Mouse (Mus musculus): ENCODE data around the gene Btnl9. TPM values are rescaled to one million over a fixed set of nuclear protein-coding genes. Genes with fewer than 3 reads are reported as not detected.

The Btnl9 gene
- total and polyA plus RNA-seq, 3 experiments: 0.03 TPM; not detected in 2

DNA sequence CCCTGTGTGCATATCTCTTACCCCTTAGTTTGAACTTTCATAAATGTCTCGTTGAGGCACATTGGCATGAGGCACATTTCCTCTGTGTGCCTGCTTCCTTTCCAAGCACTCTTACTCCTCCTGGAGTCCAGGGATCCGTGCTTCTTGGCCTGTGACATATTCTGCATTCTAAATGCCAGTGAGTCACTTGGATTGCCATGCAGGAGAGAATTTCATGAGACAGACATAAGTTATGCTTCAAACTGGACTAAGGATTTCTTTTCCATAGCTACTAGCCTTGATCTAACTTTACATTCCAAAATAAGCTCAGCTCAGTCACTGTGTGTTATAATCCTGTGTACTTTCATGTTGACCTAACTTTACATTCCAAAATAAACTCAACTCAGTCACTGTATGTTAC is 4.1 kb upstream of the Btnl9 start (continued):
- TF ChIP-seq NELFE (IDR thresholded peaks at IDR 0.05; ENCODE audit: low read depth, low read length): no peak

DNA sequence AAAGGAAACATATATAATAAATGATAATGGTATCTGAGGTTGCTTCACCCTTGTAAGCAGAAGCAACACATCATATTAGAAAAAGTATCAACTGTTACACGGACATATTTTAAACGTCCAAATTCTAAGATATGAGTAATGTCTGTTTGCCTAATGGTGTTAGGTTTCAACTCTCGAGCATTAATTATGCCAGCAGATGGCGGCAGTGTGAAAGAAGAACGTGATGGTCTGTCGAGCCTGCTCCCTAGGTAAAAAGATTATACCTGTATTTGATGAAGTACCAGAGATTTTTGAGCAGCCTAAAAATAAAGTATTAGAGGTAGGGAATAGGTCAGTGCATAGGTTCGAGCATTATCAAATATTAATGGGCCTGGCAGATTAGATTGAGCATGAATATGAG is 2.8 kb upstream of the Btnl9 start:
- Histone ChIP-seq H3K4me1 (ENCODE audit: control insufficient read depth in 1 of 2, insufficient read depth in 2 of 2, low read length in 2 of 2) (no peaks in the 10 kb centered on the region), H3K27ac (ENCODE audit: control insufficient read depth, low read depth, low read length) (no peak overlapping the region), H3K9ac (ENCODE audit: control insufficient read depth, low read depth, low read length, poor library complexity, severe bottlenecking) (no peak overlapping the region), H3K27me3 (ENCODE audit: control insufficient read depth in 1 of 2, insufficient read depth in 2 of 2, low read length in 2 of 2) (no peaks in the 10 kb centered on the region; a peak in 1 of 4 replicates), H3K79me2 (ENCODE audit: control insufficient read depth, insufficient read depth, low read length, poor library complexity) (no peaks in the 10 kb centered on the region), H3K4me3 (ENCODE audit: control insufficient read depth in 1 of 2, insufficient read depth in 1 of 2, low read depth in 2 of 2, low read length in 2 of 2) (no peak overlapping the region), H3K36me3 (ENCODE audit: control insufficient read depth in 1 of 2, insufficient read depth in 2 of 2, low read length in 2 of 2) (no peaks in the 10 kb centered on the region), H3K9me3 (replicated peaks; ENCODE audit: insufficient read depth, low read length) (no peaks in the 10 kb centered on the region)
- TF ChIP-seq GABPA (IDR thresholded peaks at IDR 0.05; ENCODE audit: low read depth, low read length): no peak
- no peak for TF ChIP-seq ETS1 (IDR thresholded peaks at IDR 0.05; ENCODE audit: low read depth, low read length)
- 0 out of 2 replicates have a peak, but pooled peaks have one; percentile 32 for TF ChIP-seq SIN3A (IDR thresholded peaks at IDR 0.05; ENCODE audit: low read length)
- no peak for TF ChIP-seq ZMIZ1 (IDR thresholded peaks at IDR 0.05; ENCODE audit: low read depth, low read length)
- TF ChIP-seq POLR2A (IDR thresholded peaks at IDR 0.05; ENCODE audit: control insufficient read depth in 1 of 2, insufficient read depth in 1 of 2, low read depth in 1 of 2, low read length in 2 of 2, poor library complexity in 1 of 2): no peak
- no peak for TF ChIP-seq BHLHE40 (IDR thresholded peaks at IDR 0.05; ENCODE audit: borderline replicate concordance, low read depth, low read length)
- no peak for TF ChIP-seq NRF1 (IDR thresholded peaks at IDR 0.05; ENCODE audit: insufficient read depth, low read depth, low read length, poor library complexity, severe bottlenecking)
- TF ChIP-seq MAX (IDR thresholded peaks at IDR 0.05; ENCODE audit: low read length): no peak
- no peak for TF ChIP-seq MYB (IDR thresholded peaks at IDR 0.05; ENCODE audit: low read depth, low read length)
- peak; percentile 97 for TF ChIP-seq RAD21 (IDR thresholded peaks at IDR 0.05; ENCODE audit: low read depth, low read length)
- TF ChIP-seq JUND (IDR thresholded peaks at IDR 0.05; ENCODE audit: low read depth, low read length): no peak
- TF ChIP-seq TCF12 (IDR thresholded peaks at IDR 0.05; ENCODE audit: low read depth, low read length): no peak
- TF ChIP-seq SMC3 (IDR thresholded peaks at IDR 0.05; ENCODE audit: low read depth, low read length): peak; percentile 100
- TF ChIP-seq MYC (IDR thresholded peaks at IDR 0.05; ENCODE audit: low read depth, low read length): no peak
- TF ChIP-seq E2F4 (IDR thresholded peaks at IDR 0.05; ENCODE audit: borderline replicate concordance, low read depth, low read length): no peak
- no peak for TF ChIP-seq UBTF (IDR thresholded peaks at IDR 0.05; ENCODE audit: borderline replicate concordance, insufficient read depth, low read depth, low read length)
- TF ChIP-seq GATA1 (IDR thresholded peaks at IDR 0.05; ENCODE audit: low read depth, low read length): 0 out of 2 replicates have a peak, but pooled peaks have one; percentile 5
- no peak for TF ChIP-seq HCFC1 (IDR thresholded peaks at IDR 0.05; ENCODE audit: low read depth, low read length)
- peak; percentile 98 for TF ChIP-seq ZC3H11A (IDR thresholded peaks at IDR 0.05; ENCODE audit: low read depth, low read length)
- no peak for TF ChIP-seq TAL1 (IDR thresholded peaks at IDR 0.05; ENCODE audit: low read length)
- TF ChIP-seq CTCF (IDR thresholded peaks at IDR 0.05 in 2 of 3, conservative IDR thresholded peaks at IDR 0.05 in 1 of 3; ENCODE audit: control insufficient read depth in 1 of 3, insufficient read depth in 1 of 3, low read depth in 2 of 3, low read length in 3 of 3, poor library complexity in 1 of 3, severe bottlenecking in 1 of 3): peak; percentile 37 to 98 (median 70)
- TF ChIP-seq TBP (IDR thresholded peaks at IDR 0.05; ENCODE audit: low read depth, low read length): 0 out of 2 replicates have a peak, but pooled peaks have one; percentile 16
- no peak for TF ChIP-seq CHD2 (IDR thresholded peaks at IDR 0.05; ENCODE audit: low read length)
- TF ChIP-seq POLR2AphosphoS5 (IDR thresholded peaks at IDR 0.05; ENCODE audit: borderline replicate concordance, low read depth, low read length): no peak
- TF ChIP-seq MAFK (IDR thresholded peaks at IDR 0.05; ENCODE audit: borderline replicate concordance, low read depth, low read length): no peak
- no peak for TF ChIP-seq MXI1 (IDR thresholded peaks at IDR 0.05; ENCODE audit: low read depth, low read length)
- no peak for TF ChIP-seq RCOR1 (IDR thresholded peaks at IDR 0.05; ENCODE audit: low read depth, low read length)
- TF ChIP-seq KAT2A (conservative IDR thresholded peaks at IDR 0.05; ENCODE audit: low read depth, low read length): no peak
- no peak for TF ChIP-seq ZNF384 (IDR thresholded peaks at IDR 0.05; ENCODE audit: low read depth, low read length)
- TF ChIP-seq CHD1 (IDR thresholded peaks at IDR 0.05; ENCODE audit: low read depth, low read length): no peak
- no peak for TF ChIP-seq ZKSCAN1 (IDR thresholded peaks at IDR 0.05; ENCODE audit: low read depth, low read length)
- DNase-seq (ENCODE audit: low read depth, low spot score): peak; percentile 78
